Comparison of ENCODE assay signal across 8 mouse cellular contexts in genomic region chr3:76074060-76074707, GRCm38 (mm10). TPM values are rescaled to one million over a fixed set of nuclear protein-coding genes. Genes with fewer than 3 reads are reported as not detected.
DNase-seq lines count a peak whose midpoint lies in the region; ATAC-seq and TF ChIP-seq lines count a peak whose summit lies in the region.

Fstl5 (plus strand) TSS chr3:76074270.

- peak; percentile 61 to 73 for DNase-seq in adrenal gland, postnatal 36 days
- DNase-seq in layer of hippocampus, adult 8-10 months (ENCODE audit: low spot score in 2 of 2) = peak; percentile 54 to 71
- DNase-seq in lung, postnatal 0 days (ENCODE audit: low spot score) = peak; percentile 74
- DNase-seq in retina, postnatal 1 day = peak; percentile 92

- peak within 1 kb of the TSS; percentile 68 for H3K4me3 ChIP-seq in ES-Bruce4 (ENCODE audit: low read depth, low read length)
- peak within 1 kb of the TSS; percentile 39 for H3K4me3 ChIP-seq in embryonic facial prominence, embryonic 13.5 days
- H3K4me3 ChIP-seq in lung, postnatal 0 days (ENCODE audit: low read depth, low read length) = no peak within 1 kb of the TSS

- peak within 1 kb of the TSS; percentile 38; the same call in 1 of the 2 replicates for H3K9ac ChIP-seq in ES-Bruce4 (ENCODE audit: low read depth, poor library complexity, severe bottlenecking)
- H3K9ac ChIP-seq in embryonic facial prominence, embryonic 13.5 days = peak within 1 kb of the TSS; percentile 51; the same call in 1 of the 2 replicates
- no peak within 1 kb of the TSS for H3K9ac ChIP-seq in lung, postnatal 0 days (replicated peaks; ENCODE audit: low read depth)

- no peaks in the 10 kb centered on the region for H3K27me3 ChIP-seq in ES-Bruce4 (ENCODE audit: control insufficient read depth, insufficient read depth, low read length, poor library complexity, severe bottlenecking)
- no peaks in the 10 kb centered on the region for H3K27me3 ChIP-seq in embryonic facial prominence, embryonic 13.5 days
- H3K27me3 ChIP-seq in lung, postnatal 0 days (replicated peaks; ENCODE audit: insufficient read depth, low read length) = no peaks in the 10 kb centered on the region

- no peaks in the 10 kb centered on the region for H3K4me1 ChIP-seq in ES-Bruce4 (ENCODE audit: control insufficient read depth, insufficient read depth, low read length)
- H3K4me1 ChIP-seq in embryonic facial prominence, embryonic 13.5 days = peaks cover 4% of the 10 kb centered on the region; the same call in 1 of the 2 replicates
- H3K4me1 ChIP-seq in lung, postnatal 0 days (ENCODE audit: insufficient read depth, low read depth, low read length) = no peaks in the 10 kb centered on the region

- no peak for TF ChIP-seq CTCF in ES-Bruce4 (IDR thresholded peaks at IDR 0.05; ENCODE audit: low read depth, low read length)
- no peak for TF ChIP-seq CTCF in lung, postnatal 0 days (IDR thresholded peaks at IDR 0.05)

- no peaks in the 10 kb centered on the region for H3K36me3 ChIP-seq in ES-Bruce4 (ENCODE audit: control insufficient read depth, insufficient read depth, low read length, poor library complexity, severe bottlenecking)
- H3K36me3 ChIP-seq in embryonic facial prominence, embryonic 13.5 days = no peaks in the 10 kb centered on the region
- H3K36me3 ChIP-seq in lung, postnatal 0 days (ENCODE audit: insufficient read depth, low read length) = no peaks in the 10 kb centered on the region

- H3K27ac ChIP-seq in ES-Bruce4 (ENCODE audit: insufficient read depth, low read length) = no peak within 1 kb of the TSS
- no peak within 1 kb of the TSS for H3K27ac ChIP-seq in embryonic facial prominence, embryonic 13.5 days
- no peak within 1 kb of the TSS for H3K27ac ChIP-seq in lung, postnatal 0 days (ENCODE audit: low read length)

- peak; percentile 76 for ATAC-seq in embryonic facial prominence, embryonic 13.5 days (ENCODE audit: insufficient number of reproducible peaks, insufficient read depth, low FRiP score, low TSS enrichment, low read depth)
- ATAC-seq in hematopoietic stem cell, adult 5-6 weeks (replicated peaks in 1 of 2; ENCODE audit: insufficient read depth in 1 of 2, low FRiP score in 2 of 2, low TSS enrichment in 1 of 2, low read depth in 1 of 2, poor library complexity in 2 of 2, severe bottlenecking in 2 of 2) = peak; percentile 82 to 99
- ATAC-seq in lung, postnatal 0 days = peak; percentile 44; the same call in 1 of the 2 replicates
- ATAC-seq in monocyte, adult 5-6 weeks (replicated peaks; ENCODE audit: insufficient number of reproducible peaks, low FRiP score, low TSS enrichment, poor library complexity, severe bottlenecking) = no peak

- peak within 1 kb of the TSS; percentile 61 for H3K4me2 ChIP-seq in embryonic facial prominence, embryonic 13.5 days
- peak within 1 kb of the TSS; percentile 39 for H3K4me2 ChIP-seq in lung, postnatal 0 days (replicated peaks; ENCODE audit: low read depth, low read length)

- 0 out of 2 replicates have a peak, but pooled peaks have one; percentile 60 for TF ChIP-seq EP300 in ES-Bruce4 (IDR thresholded peaks at IDR 0.05; ENCODE audit: insufficient read depth, low read depth, low read length)
- TF ChIP-seq EP300 in lung, postnatal 0 days (IDR thresholded peaks at IDR 0.05) = no peak

- no peaks in the 10 kb centered on the region for H3K9me3 ChIP-seq in ES-Bruce4 (replicated peaks; ENCODE audit: control insufficient read depth, insufficient read depth, low read length, poor library complexity, severe bottlenecking)
- H3K9me3 ChIP-seq in embryonic facial prominence, embryonic 13.5 days = no peaks in the 10 kb centered on the region
- no peaks in the 10 kb centered on the region for H3K9me3 ChIP-seq in lung, postnatal 0 days (ENCODE audit: low read length)

- TF ChIP-seq POLR2A in ES-Bruce4 (IDR thresholded peaks at IDR 0.05; ENCODE audit: insufficient read depth, low read length) = no peak

- WGBS in embryonic facial prominence, embryonic 13.5 days = under 1% methylated on average over 28 of the region's 28 CpGs
- 2% methylated on average over 28 of the region's 28 CpGs for WGBS in lung, postnatal 0 days

RNA-seq across cellular contexts. Expression of gene Fstl5, which starts in this region (rescaled TPM):
- polyA plus RNA-seq in ES-Bruce4 (2011; ENCODE audit: insufficient read depth, insufficient read length, low read depth, missing spikeins) = not detected in 2 replicates
- total RNA-seq in adrenal gland, postnatal 36 days (2021) = 1 to 10 TPM; 5.1 to 5.4 TPM
- polyA plus RNA-seq in embryonic facial prominence, embryonic 13.5 days (2015; fragmentation: Nextera tagmentation; extraction: Ambion mirVana) = 4.1 and 12.1 TPM in 2 replicates
- not detected in 2 replicates for total RNA-seq in hematopoietic stem cell, adult 5-6 weeks (2017)
- total RNA-seq in layer of hippocampus, adult 8-10 months (2022) = 10 to 100 TPM; 17.3 to 22.5 (median 19.4) TPM
- not detected in 2 replicates for polyA plus RNA-seq in lung, postnatal 0 days (2015; fragmentation: Nextera tagmentation; extraction: Ambion mirVana)
- total RNA-seq in monocyte, adult 5-6 weeks (2017) = not detected in 3 replicates

Comparison
In these comparisons a context has a peak if more than half of its experiments do, and no peak if none do; other contexts are left out.
1. Peak in ATAC-seq in hematopoietic stem cell, adult 5-6 weeks; RNA of the gene not detected or under 1 TPM.
2. Peak in DNase-seq, ATAC-seq and H3K4me2 ChIP-seq in lung, postnatal 0 days; RNA of the gene not detected or under 1 TPM.